Mouse (Mus musculus) liver, embryonic 13.5 days (tissue): ENCODE results near the gene Gfi1b. TPM values are rescaled to one million over a fixed set of nuclear protein-coding genes. Genes with fewer than 3 reads are reported as not detected.

Experiments used
- ATAC-seq: fragments of 200-750 bp; cut with Nextera tagmentation; 2 replicates; pipeline ENCODE4 v1.8.0; 2017; ENCODE audit warnings: low read depth, mild to moderate bottlenecking, moderate number of reproducible peaks, moderate library complexity
- DNase-seq: peaks from one replicate; pipeline ENCODE4 v3.0.0; 2022
- H3K27ac ChIP-seq: fragments of 300-500 bp; sonication (generic); 2 replicates; pipeline ENCODE4 v1.5.1; 2015; ENCODE audit warnings: moderate library complexity, mild to moderate bottlenecking, inconsistent platforms
- H3K27me3 ChIP-seq: fragments of 300-500 bp; sonication (generic); 2 replicates; pipeline ENCODE4 v1.6.1; 2015; ENCODE audit warnings: mild to moderate bottlenecking, inconsistent platforms
- H3K36me3 ChIP-seq: fragments of 300-500 bp; sonication (generic); 2 replicates; pipeline ENCODE4 v1.6.1; 2015; ENCODE audit warnings: mild to moderate bottlenecking, inconsistent platforms
- H3K4me1 ChIP-seq: fragments of 300-500 bp; sonication (generic); replicated peaks from 2 replicates; pipeline ENCODE4 v1.6.1; 2015; ENCODE audit warnings: inconsistent platforms
- H3K4me2 ChIP-seq: fragments of 300-500 bp; sonication (generic); 2 replicates; pipeline ENCODE4 v1.6.1; 2015; ENCODE audit warnings: inconsistent platforms, mild to moderate bottlenecking, moderate library complexity
- H3K4me3 ChIP-seq: fragments of 300-500 bp; sonication (generic); replicated peaks from 2 replicates; pipeline ENCODE4 v1.5.1; 2015; ENCODE audit warnings: mild to moderate bottlenecking, inconsistent platforms
- H3K9ac ChIP-seq: fragments of 300-500 bp; sonication (generic); 2 replicates; pipeline ENCODE4 v1.6.1; 2015; ENCODE audit warnings: mild to moderate bottlenecking, inconsistent platforms
- H3K9me3 ChIP-seq: fragments of 300-500 bp; sonication (generic); replicated peaks from 2 replicates; pipeline ENCODE4 v1.6.1; 2016; ENCODE audit warnings: inconsistent platforms
- WGBS: fragments of 180-500 bp; shearing (Covaris S2); methylation state at CpG from one replicate; pipeline ENCODE4 v1.1.7; 2015; ENCODE audit not compliant: insufficient replicate concordance; 5-methylcytosine and 5-hydroxymethylcytosine counted together
- polyA plus RNA-seq: library from polyadenylated mRNA; unstranded; fragments of >200 nt; fragmentation: Nextera tagmentation; extraction: Ambion mirVana; gene quantifications from 2 replicates; pipeline ENCODE4 v1.2.1, GENCODE M21; 2015

Gene Gfi1b
- polyA plus RNA-seq, 1 experiment from 2014 or later: 99.2 TPM

- DNase-seq: no peak
- Histone ChIP-seq H3K9me3 (no peaks in the 10 kb centered on the region), H3K27me3 (no peaks in the 10 kb centered on the region), H3K4me1 (peaks cover 99% of the 10 kb centered on the region), H3K4me3 (no peak overlapping the region), H3K27ac (peak overlapping the region; percentile 89), H3K9ac (peak overlapping the region; percentile 26; the same call in 1 of the 2 replicates), H3K4me2 (no peak overlapping the region), H3K36me3 (peaks cover 88% of the 10 kb centered on the region)
- ATAC-seq: no peak
- WGBS: 86% methylated on average over 17 of the region's 17 CpGs
Measured at GRCm38 (mm10) chr2:28611407-28611787, 10.4 kb downstream of the Gfi1b start.

DNA sequence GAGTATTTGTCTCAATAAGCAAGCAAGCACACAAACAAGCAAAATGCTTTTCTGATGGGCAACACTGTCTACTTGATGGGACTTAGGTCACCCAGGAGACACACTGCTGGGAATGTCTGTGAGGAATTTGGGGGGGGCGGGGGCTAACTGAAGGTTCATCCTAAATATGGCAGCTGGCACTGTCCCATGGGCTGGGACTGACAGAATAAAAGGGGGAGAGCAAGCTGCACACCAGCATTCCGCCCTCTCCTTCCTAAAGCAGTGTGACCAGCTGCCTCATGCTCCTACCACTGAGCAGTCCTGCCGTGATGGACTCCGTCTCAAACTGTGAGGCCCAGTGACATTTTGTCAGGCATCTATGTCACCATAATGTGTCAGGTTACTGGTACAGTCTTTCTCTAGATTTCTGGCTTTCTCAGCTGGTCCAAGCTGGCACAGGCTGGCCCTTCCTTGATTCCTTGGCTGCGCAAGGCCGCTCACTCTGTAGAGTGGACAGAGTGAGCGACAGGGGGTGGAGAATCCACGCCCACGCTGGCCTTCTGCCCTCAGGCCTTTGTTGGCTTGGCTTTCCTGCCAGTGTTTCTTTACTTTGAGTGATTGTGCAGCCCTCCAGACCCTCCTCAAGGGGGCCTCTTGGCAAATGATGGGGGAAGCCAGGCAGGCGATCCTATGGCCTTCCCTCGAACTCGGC is 10.9 kb downstream of the Gfi1b start:
- Histone ChIP-seq H3K4me2 (no peak overlapping the region), H3K27ac (peak overlapping the region; percentile 89), H3K27me3 (no peaks in the 10 kb centered on the region), H3K4me3 (no peak overlapping the region), H3K9ac (0 out of 2 replicates have a peak overlapping the region, but pooled peaks have one; percentile 18), H3K9me3 (no peaks in the 10 kb centered on the region), H3K36me3 (peaks cover 83% of the 10 kb centered on the region), H3K4me1 (peaks cover 99% of the 10 kb centered on the region)
- WGBS: 89% methylated on average over 12 of the region's 12 CpGs
- no peak for ATAC-seq
- no peak for DNase-seq

- Histone ChIP-seq H3K27me3 (no peaks in the 10 kb centered on the region), H3K27ac (peak overlapping the region; percentile 89), H3K4me3 (no peak overlapping the region), H3K36me3 (peaks cover 73% of the 10 kb centered on the region), H3K9me3 (no peaks in the 10 kb centered on the region), H3K4me1 (peaks cover 93% of the 10 kb centered on the region), H3K9ac (peak overlapping the region; percentile 31), H3K4me2 (no peak overlapping the region)
- no peak for ATAC-seq
- no peak for DNase-seq
- WGBS: 85% methylated on average over 10 of the region's 10 CpGs
Measured at GRCm38 (mm10) chr2:28609851-28610250, 11.9 kb downstream of the Gfi1b start.

DNA sequence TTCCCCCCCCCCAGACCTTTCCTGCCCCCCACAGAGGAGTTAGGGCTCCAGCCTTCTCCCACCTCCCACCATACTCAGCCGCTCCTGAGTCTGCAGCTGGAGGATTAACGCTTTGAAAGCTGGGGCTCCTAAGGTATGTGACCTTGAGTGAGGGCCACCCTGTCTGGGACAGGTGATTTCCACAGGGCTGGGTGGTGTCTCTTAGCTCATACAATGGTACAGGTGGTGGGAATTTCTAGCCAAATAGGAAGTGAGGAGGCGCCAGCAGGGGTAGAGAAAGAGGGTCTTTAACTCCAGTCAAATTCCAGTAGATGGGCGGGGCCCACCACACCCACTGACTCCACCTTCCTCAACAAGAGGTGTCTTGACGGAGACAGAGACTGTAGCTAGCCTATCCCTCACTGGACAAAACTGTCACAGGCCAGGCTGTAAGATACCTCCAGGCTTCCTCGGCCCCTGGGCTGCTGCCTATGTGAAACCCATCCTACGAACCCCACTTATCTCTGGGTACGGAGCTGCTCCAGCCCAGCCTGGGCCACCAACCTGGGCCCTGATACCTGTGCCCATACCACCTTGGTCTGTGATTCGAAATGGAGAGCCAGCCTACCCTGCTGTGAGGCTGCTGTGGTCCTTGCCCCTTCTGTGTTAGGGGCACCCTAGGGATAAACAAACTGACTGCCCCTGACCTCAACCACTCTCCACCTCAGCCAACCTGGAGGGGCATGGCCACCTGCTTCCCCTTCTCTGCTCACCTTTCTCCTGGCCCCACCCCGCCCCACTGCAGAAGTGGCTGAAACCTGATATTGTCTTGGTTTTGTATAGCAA is 14.2 kb downstream of the Gfi1b start:
- H3K4me2 ChIP-seq: peak overlapping the region; percentile 41
- H3K9ac ChIP-seq: peak overlapping the region; percentile 64
- no peaks in the 10 kb centered on the region for H3K9me3 ChIP-seq
- WGBS: 31% methylated on average over 10 of the region's 10 CpGs
- peaks cover 93% of the 10 kb centered on the region for H3K4me1 ChIP-seq
- no peaks in the 10 kb centered on the region for H3K27me3 ChIP-seq
- peak overlapping the region; percentile 89 for H3K27ac ChIP-seq
- H3K4me3 ChIP-seq: no peak overlapping the region; the same call in 1 of the 2 replicates
- DNase-seq (peak; percentile 46), ATAC-seq (peak; percentile 63)
- H3K36me3 ChIP-seq: peaks cover 53% of the 10 kb centered on the region

- peak overlapping the region; percentile 64; the same call in 1 of the 2 replicates for H3K9ac ChIP-seq
- ATAC-seq (no peak), DNase-seq (no peak)
- H3K27me3 ChIP-seq: no peaks in the 10 kb centered on the region
- no peaks in the 10 kb centered on the region for H3K9me3 ChIP-seq
- peaks cover 93% of the 10 kb centered on the region for H3K4me1 ChIP-seq
- no peak overlapping the region for H3K4me3 ChIP-seq
- H3K4me2 ChIP-seq: no peak overlapping the region
- peaks cover 45% of the 10 kb centered on the region for H3K36me3 ChIP-seq
- 53% methylated on average over 8 of the region's 8 CpGs for WGBS
- peak overlapping the region; percentile 89 for H3K27ac ChIP-seq
Measured at GRCm38 (mm10) chr2:28606601-28607340, 15.0 kb downstream of the Gfi1b start.

GRCm38 (mm10) chr2:28605789-28606541 is 15.8 kb downstream of the Gfi1b start:
- H3K9ac ChIP-seq: peak overlapping the region; percentile 40; the same call in 1 of the 2 replicates
- WGBS: 49% methylated on average over 14 of the region's 14 CpGs
- peak overlapping the region; percentile 89 for H3K27ac ChIP-seq
- H3K27me3 ChIP-seq: no peaks in the 10 kb centered on the region
- H3K9me3 ChIP-seq: no peaks in the 10 kb centered on the region
- peaks cover 37% of the 10 kb centered on the region for H3K36me3 ChIP-seq
- H3K4me1 ChIP-seq: peaks cover 93% of the 10 kb centered on the region
- no peak overlapping the region for H3K4me2 ChIP-seq
- H3K4me3 ChIP-seq: no peak overlapping the region
- ATAC-seq (no peak), DNase-seq (no peak)

DNA sequence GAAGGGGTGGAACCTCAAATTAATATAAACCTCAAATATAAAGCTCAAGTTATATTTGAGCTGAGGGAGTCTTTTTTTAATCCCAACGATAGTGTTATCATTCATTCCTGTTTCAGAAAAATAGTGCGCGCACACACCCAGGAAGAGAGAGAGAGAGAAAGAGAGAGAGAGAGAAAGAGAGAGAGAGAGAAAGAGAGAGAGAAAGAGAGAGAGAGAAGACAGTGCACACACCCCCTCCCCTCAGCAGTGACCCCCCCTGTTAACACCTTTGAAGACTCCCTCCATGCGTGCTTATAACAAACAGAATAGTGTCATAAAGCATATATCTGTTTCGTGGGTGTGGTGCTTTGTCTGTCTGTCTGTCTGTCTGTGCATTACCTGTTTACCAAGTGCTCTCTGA is 18.2 kb downstream of the Gfi1b start:
- Histone ChIP-seq H3K4me1 (peaks cover 93% of the 10 kb centered on the region), H3K27me3 (no peaks in the 10 kb centered on the region), H3K9me3 (no peaks in the 10 kb centered on the region), H3K27ac (peak overlapping the region; percentile 97), H3K9ac (peak overlapping the region; percentile 76), H3K36me3 (peaks cover 13% of the 10 kb centered on the region), H3K4me3 (no peak overlapping the region), H3K4me2 (no peak overlapping the region)
- 45% methylated on average over 5 of the region's 5 CpGs for WGBS
- DNase-seq (no peak), ATAC-seq (no peak)

- H3K36me3 ChIP-seq: 0 out of 2 replicates have a peak, but pooled peaks cover 3% of the 10 kb centered on the region
- 5% methylated on average over 12 of the region's 12 CpGs for WGBS
- H3K4me2 ChIP-seq: peak overlapping the region; percentile 61
- ATAC-seq: peak; percentile 87
- H3K9me3 ChIP-seq: no peaks in the 10 kb centered on the region
- peaks cover 93% of the 10 kb centered on the region for H3K4me1 ChIP-seq
- DNase-seq: peak; percentile 95
- peak overlapping the region; percentile 97 for H3K27ac ChIP-seq
- no peaks in the 10 kb centered on the region for H3K27me3 ChIP-seq
- H3K9ac ChIP-seq: peak overlapping the region; percentile 76
- H3K4me3 ChIP-seq: peak overlapping the region; percentile 24
Measured at GRCm38 (mm10) chr2:28601720-28602590, 19.8 kb downstream of the Gfi1b start.

GRCm38 (mm10) chr2:28599569-28599900 is 22.2 kb downstream of the Gfi1b start:
- 13% methylated on average over 6 of the region's 6 CpGs for WGBS
- H3K27ac ChIP-seq: peak overlapping the region; percentile 97
- H3K4me2 ChIP-seq: peak overlapping the region; percentile 64
- peak overlapping the region; percentile 76 for H3K9ac ChIP-seq
- no peak for DNase-seq
- no peak for ATAC-seq
- H3K4me3 ChIP-seq: no peak overlapping the region
- peaks cover 97% of the 10 kb centered on the region for H3K4me1 ChIP-seq
- H3K36me3 ChIP-seq: no peaks in the 10 kb centered on the region
- no peaks in the 10 kb centered on the region for H3K9me3 ChIP-seq
- no peaks in the 10 kb centered on the region for H3K27me3 ChIP-seq
